Mouse (Mus musculus) left cerebral cortex, adult 9 months (tissue): Measurements from ENCODE around the gene Olfr522.
A peak's percentile ranks its signal among the peaks of the same experiment; 100 is the strongest.

Source experiments
- DNase-seq, 2 experiments: peaks; one replicate each; pipeline ENCODE4 v3.0.0; 2022; ENCODE audit warnings: low spot score in 2 of 2

Olfr522 gene

DNA sequence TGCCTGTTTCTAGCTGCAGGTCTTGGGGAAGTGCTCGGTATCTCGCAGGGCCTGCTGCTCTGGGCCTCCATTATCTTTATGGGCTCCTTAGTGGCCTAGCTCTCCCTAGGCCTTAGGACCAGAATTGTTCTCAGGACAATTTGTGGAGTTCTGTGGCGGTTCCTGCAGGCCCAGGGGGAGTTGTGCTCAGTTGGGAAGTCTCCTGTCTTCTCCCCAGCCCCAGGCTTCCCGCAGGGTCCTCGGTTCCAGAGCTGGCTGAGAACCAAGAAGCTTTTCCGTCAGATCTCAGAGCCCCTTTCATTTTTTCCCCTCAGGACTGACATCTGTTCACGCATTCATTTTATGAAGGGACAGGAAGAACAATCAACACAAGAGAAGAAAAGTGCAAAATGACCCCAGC lies at the start of gene Olfr522:
Gene Olfr522, minus strand, starts transcription at position 101 of the 400 bp plus-strand sequence.
- DNase-seq: no peak

DNA sequence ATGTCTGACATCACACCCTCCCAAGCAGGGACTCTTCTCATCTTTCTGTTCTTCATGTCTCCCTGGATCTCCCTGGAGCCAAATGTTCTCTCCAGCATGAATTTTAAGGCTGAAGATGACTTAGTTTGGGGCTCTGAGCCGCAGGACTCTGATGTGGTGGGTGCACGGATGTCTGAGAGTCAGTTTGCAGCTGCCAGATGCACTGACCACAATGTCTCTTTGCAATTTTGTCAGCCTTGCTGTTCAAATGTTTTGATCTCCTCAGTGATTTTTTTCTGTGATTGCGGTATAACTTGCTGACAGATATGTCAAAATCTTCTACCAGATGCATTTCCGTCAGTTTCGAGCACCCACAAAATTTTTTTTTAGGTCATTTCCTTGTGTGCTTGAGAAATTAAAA lies 49.3 kb upstream of the Olfr522 start:
- no peak for DNase-seq

- no peak for DNase-seq
These were observed 44.1 kb upstream of the Olfr522 start for GRCm38 (mm10) chr7:140208677-140209076.

GRCm38 (mm10) chr7:140208153-140208552 lies 43.6 kb upstream of the Olfr522 start:
- no peak for DNase-seq

- DNase-seq: no peak
These were observed 42.3 kb upstream of the Olfr522 start for GRCm38 (mm10) chr7:140206904-140207303.

DNA sequence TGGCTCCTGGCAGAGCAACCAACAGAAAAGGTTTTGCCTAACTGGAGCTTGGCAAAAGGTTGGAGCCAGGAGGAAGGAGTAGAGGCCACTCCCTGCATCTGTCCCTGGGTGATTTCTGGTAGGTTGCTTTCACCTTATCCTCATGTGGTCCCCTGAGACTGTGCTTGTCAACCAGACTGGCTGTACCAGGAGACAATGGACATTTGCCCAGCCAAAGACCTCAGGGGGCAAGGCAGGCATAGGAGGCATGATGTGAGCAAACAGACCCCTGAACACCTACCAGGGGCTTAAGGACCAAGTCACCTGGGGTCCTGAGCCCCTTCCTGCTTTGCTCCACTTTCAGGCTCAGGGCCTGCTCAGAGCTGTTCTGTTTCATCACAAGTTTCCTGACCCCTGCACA lies 41.3 kb upstream of the Olfr522 start, which contains the start of gene Olfr524:
Gene Olfr524, minus strand, starts transcription at position 101 of the 400 bp plus-strand sequence.
- no peak for DNase-seq

GRCm38 (mm10) chr7:140201090-140201489 lies 36.5 kb upstream of the Olfr522 start:
- DNase-seq: no peak

DNA sequence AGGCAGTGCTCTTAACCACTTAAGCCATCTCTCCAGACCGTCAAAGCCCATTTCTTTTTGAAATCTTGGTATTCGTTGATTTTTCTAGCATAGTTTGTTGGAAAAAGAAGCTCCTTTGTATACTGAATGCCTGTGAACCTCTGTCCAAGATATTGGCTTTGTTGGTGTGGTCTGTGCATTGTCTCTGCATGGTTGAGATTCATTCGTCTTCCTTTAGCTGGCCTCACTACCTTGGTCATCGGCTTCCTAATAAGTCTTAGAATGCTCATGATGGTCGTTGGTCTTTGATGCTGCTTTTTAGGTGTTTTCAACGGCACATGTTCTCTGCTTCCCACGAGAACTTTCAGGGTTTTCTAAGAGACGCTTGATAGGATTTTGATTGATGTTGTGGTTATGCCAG lies 31.4 kb upstream of the Olfr522 start:
- no peak for DNase-seq

GRCm38 (mm10) chr7:140194031-140194430 lies 29.5 kb upstream of the Olfr522 start:
- DNase-seq: peak in 1 of 2 experiments; percentile 8

DNA sequence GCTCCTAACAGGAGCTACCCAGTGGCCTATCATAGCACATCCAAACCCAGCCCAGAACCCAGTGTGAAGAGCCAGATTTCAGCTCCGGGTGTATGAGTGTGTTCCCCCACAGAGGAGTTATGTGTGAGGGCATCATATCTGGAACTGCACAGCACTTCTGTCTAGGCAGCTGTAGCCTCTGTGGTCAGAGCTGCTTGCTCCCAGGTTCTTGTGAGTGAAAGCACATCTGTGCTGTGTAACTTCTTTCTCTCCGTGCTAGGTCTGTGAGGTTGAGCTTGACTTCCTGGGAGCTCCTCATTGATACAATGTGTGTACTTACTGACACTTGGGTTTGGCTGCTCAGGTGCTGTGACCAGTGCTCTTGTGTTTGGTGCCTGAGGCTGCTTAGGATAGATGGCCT lies 28.3 kb upstream of the Olfr522 start:
- no peak for DNase-seq

DNA sequence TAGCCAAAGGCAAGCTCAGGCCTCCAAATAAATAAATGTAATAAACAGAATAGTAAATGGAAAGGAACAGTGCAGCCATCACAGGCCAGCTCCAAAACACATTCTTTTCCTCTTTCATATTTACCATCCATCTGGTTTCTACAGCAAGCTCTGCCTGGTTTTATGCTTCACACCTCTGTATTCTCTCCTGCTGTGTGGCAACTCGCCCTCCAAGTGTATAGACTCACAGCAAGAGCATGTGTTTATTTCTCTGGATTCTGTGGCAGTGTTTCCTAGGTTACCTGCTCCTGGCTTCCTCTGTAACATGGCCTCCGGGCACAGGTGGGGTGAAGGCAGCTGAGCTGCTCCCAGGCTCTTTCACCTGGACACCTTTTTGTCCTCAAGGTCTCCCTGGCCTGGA lies 27.9 kb upstream of the Olfr522 start:
- no peak for DNase-seq

DNA sequence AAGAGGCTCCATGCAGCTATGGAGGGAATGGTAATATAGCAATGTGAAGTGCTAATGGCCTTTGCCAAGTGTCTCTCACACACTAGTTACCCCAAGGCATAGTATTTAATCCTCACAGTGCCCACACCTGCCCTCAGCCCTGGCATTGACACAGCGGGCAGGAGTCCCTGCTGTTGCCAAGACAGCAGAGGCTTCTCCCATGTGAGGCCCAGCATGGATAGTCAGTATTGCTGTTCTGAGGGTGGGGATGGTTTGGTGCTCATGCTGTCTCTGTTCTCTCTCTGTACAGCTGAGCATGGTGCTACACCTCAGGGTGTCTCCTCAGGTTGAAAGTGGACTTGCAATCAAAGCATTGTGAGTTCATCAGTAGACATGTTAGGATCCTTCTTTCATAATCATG lies 25.9 kb upstream of the Olfr522 start:
- DNase-seq: no peak

DNA sequence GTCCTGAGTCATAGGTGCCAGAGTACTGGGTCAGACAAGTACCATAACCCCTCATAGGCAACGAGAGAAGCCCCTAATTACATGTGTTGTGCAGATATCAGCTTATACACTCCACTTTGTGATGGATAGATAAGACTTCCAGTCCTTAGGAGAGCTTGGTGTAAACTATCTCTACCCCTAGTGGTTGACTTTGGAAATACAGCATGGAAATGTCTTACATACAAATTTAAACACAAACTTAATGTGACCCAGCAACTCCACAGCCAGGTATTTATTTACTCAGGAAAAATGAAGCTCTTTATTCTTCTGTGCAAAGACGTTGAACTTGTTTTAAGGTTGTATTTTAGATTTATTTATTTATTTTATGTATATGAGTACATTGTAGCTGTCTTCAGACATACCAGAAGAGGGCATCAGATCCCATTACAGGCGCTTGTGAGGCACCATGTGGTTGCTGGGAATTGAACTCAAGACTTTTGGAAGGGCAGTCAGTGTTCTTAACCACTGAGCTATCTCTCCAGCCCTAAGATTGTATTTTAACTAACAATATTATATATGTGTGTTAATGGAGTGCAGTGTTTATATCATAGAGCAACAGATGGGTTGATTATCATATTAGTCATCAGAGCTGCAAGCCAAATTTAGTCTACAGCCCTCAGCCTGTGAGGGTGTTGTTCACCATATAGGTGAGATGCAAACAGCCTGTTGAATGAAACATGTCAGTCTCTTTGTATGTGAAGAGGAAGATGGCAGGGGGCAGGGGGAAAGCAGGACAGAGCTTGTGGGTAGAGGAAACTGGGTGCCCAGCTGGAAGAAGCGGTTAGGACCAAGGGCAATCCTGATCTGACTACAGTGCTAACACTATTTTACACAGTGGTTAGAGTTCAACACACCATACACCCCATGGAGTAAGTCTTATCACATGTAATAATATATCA lies 24.1 kb upstream of the Olfr522 start:
- peak in 1 of 2 experiments; percentile 8 for DNase-seq

GRCm38 (mm10) chr7:140187721-140188390 lies 23.3 kb upstream of the Olfr522 start:
- DNase-seq: peak in 1 of 2 experiments; percentile 28

DNA sequence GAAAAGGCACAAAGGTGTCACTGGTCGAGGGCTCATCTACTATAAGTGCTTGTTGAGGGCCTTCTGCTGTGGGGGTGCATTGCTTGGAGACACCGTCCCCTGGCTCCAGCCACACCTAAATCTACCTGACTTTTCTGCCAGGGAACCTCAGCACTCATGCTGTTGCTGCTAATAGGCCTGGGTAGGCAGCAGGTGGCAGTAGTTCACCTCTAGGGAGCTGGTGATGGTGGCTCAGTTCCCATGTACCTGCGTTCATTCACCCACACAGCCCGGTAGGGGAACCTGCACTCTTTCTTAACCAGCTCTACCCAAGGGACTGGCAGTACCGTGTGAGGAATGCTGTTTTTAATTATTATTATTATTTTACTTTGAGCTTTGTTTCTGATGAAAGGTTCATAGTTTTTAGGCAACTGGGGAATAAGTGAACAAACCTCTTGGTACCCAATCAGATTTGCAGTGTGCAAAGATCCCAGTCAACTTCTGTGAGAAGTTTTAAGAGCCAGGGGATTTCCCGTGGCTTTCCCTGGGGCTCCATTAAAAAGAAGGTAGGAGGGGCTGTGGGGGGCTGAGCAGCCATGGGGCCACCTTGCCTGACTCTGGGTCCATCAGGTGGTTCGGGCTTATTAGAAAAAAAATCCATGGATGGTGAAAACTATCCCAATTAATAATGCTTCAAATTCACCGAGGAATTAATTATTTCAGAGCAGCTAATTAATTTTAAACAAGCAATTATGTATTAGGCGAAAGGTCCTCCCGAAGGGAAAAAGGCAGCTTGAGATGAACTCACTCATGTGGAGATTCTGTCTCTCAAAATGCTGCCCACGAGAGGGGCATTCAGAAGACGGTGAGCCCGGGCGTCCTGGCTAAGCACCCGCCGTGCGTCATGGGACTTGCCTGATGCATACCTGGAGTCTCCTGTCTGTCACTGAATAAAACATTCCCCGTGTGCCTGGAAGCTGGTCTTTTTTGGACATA lies 22.4 kb upstream of the Olfr522 start:
- DNase-seq: peak in 1 of 2 experiments; percentile 45

- DNase-seq: no peak
These were observed 19.6 kb upstream of the Olfr522 start for GRCm38 (mm10) chr7:140184206-140184605.

- DNase-seq: no peak
These were observed 16.1 kb upstream of the Olfr522 start for GRCm38 (mm10) chr7:140180692-140181091.

DNA sequence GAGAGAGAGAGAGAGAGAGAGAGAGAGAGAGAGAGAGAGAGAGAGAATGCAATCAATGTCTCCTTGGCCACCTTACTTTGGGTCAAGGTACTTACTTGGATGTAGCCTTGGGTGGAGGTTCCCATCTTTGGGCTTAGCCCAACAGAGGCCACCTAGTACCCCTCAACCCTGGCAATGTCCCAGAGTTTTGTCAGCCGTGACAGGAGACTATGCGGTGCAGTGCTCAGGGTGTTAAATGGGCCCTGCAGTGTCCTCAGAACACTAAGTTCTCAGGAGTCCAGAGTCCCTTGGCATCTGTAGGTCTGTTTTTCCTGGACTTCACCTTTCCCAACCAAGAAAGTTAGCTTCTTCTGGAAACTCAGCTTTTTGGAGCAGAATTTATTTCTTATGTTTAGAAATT lies 14.6 kb upstream of the Olfr522 start:
- DNase-seq: no peak

- no peak for DNase-seq
These were observed 8.4 kb upstream of the Olfr522 start, which contains the start of gene Olfr523 for GRCm38 (mm10) chr7:140172936-140173335. Gene Olfr523, plus strand, starts transcription at chr7:140173217.

DNA sequence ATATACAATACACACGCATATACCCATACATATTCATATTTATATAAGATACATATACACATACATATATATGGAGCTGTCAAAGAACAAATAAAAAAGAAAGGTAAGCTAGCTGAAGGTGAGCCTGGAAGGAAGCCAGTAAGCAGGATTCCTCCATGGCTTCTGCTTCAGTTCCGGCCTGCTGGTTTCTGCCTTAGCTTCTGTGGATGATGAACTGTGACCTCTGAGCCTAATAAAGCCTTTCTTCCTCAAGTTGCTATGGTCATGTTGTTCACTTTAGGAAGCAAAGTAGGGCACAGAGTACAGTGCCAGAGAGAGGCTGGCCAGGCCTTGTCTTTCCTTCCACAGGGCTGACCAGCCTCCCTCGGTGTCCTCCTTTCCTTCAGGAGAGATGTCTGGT lies 6.3 kb upstream of the Olfr522 start:
- no peak for DNase-seq

DNA sequence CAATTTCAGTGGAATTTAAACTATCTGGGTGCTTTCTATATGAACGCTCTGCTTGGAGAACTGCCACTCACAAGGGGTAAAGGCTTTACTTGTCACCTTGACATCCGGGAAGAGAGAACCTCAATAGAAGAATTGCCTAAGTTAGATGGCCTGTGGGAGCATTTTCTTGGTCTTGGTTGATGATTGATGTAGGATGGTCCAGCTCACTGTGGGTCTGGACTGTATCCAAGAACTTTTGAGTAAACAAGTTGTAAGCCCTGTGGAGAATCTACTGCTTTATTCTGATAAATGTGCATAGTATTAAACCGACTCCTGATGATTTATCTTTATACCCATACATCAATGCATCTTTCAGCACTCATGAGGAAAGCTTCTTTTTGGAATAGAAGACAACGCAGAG lies 4.8 kb upstream of the Olfr522 start:
- no peak for DNase-seq

GRCm38 (mm10) chr7:140167950-140168349 lies 3.4 kb upstream of the Olfr522 start:
- no peak for DNase-seq
